Mouse (Mus musculus) lung, adult 2 months (tissue): ENCODE results near the gene Pdgfb.

Experiments used
- CTCF ChIP-seq: fragments of 200-500 bp; IDR thresholded peaks from 2 replicates; pipeline ENCODE4 v1.5.1; 2011; ENCODE audit warnings: mild to moderate bottlenecking, low read length, control low read depth; ENCODE audit not compliant: insufficient read depth
- POLR2A ChIP-seq: fragments of 200-500 bp; IDR thresholded peaks from 2 replicates; pipeline ENCODE4 v1.6.1; 2011; ENCODE audit warnings: low read depth, mild to moderate bottlenecking, control low read depth, low read length, borderline replicate concordance; ENCODE audit errors: extremely low read depth

DNA sequence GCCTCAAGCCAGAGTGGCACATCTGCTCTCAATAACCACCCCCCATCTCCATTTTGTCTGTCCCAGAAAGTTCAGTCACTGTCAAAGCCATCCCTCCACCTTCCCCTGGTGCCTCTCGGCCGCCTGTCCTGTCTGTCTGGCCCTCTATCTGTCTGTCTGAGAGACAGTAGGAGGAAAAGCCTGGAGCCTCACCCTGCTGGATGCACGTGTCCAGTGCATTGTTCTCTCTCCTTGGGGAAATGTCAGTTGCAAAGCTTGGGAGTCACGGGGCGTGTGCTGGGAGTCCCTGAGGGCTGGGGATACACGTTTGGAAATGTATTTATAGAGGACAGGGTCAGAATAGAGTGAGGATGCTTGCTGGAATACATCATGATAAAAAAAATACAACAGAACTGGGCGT lies 61.3 kb downstream of the Pdgfb start:
- TF ChIP-seq POLR2A (no peak), CTCF (no peak)
